Mouse (Mus musculus): ENCODE data around the gene Adamts16. TPM values are rescaled to one million over a fixed set of nuclear protein-coding genes. Genes with fewer than 3 reads are reported as not detected.
"Not testable (repeated sequence)": the region's sequence is repeated elsewhere in the genome, so short reads cannot be mapped to it uniquely, and the experiment has no call there.

The Adamts16 gene
- total RNA-seq (2021): under 1 TPM; 0.10 to 0.48 TPM
- long read RNA-seq, experiment 1, full-length matches to known transcripts: 1 of 1 reads
- long read RNA-seq, experiment 1, partial matches to known transcripts: 0 of 1 reads
- long read RNA-seq, experiment 1, other reads (novel, unspliced or antisense): 0 of 1 reads
- long read RNA-seq, experiment 2: 0 reads

DNA sequence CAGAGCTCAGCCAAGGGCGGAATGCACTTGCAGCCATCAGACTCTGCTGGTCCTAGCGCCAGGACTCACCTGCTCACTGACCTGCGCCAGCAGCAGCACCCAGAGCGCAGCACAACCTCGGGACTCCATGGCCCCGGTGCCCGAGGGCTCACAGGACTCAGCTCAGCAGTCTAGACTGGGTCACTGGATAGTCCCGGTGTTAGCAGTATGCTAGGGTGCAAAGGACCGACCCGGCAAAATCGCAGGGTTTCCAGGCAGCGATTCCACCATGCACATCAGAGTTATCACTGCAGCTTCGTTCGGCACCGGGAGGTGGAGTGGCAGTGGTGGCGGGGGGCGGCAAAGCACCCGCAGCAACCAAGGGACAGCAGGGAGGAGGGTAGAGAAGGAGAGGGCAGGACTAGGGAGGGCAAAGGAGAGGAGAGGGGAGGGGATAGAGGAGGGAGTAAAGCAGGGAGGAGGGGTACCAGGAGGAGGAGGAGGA is at the start of gene Adamts16:
TSS of gene Adamts16 (minus strand) at position 391 of the 484 bp plus-strand sequence.
- no peak for DNase-seq (ENCODE audit: low spot score in 2 of 2)

DNA sequence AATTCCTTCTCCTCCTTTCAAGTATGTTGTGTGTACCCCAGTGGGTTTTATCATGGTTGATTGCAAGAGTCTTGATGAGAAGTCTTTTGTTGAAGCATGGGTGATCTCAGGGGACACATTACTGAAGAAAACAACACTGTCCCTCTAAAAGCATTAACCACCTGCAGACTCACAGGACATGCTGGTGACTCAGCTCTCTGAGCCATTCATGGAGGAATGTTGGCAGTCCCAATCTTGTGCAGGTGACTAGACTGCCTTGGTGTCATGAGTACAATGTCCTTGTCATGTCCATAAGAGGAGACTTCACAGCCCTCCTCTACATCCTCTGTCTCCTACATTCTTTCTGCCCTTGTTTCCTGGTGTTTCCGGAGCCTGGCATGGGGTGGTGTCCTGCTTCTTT is 45.5 kb upstream of the Adamts16 start:
- no peak for DNase-seq (ENCODE audit: low spot score in 2 of 2)

DNA sequence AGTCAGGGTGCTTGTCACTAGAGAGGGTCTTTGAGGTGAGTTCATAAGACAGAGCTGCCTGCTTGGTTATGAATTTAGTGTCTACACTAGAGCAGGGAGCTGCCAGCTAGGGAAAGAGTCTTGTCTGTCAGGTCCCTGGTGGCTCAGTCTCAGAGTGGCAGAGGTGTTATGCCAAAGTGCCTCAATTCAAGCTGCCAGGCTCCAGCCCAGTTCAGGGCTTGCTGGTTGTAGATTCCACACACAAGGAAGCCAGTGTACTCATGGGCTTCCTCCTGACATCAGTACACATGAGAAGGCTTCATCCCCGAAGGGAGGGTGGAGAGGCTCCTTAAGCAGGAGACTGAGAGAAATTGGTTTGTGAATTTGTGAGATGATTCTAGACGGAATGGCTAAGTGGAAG is 43.4 kb upstream of the Adamts16 start:
- no peak for DNase-seq (ENCODE audit: low spot score in 2 of 2)

DNA sequence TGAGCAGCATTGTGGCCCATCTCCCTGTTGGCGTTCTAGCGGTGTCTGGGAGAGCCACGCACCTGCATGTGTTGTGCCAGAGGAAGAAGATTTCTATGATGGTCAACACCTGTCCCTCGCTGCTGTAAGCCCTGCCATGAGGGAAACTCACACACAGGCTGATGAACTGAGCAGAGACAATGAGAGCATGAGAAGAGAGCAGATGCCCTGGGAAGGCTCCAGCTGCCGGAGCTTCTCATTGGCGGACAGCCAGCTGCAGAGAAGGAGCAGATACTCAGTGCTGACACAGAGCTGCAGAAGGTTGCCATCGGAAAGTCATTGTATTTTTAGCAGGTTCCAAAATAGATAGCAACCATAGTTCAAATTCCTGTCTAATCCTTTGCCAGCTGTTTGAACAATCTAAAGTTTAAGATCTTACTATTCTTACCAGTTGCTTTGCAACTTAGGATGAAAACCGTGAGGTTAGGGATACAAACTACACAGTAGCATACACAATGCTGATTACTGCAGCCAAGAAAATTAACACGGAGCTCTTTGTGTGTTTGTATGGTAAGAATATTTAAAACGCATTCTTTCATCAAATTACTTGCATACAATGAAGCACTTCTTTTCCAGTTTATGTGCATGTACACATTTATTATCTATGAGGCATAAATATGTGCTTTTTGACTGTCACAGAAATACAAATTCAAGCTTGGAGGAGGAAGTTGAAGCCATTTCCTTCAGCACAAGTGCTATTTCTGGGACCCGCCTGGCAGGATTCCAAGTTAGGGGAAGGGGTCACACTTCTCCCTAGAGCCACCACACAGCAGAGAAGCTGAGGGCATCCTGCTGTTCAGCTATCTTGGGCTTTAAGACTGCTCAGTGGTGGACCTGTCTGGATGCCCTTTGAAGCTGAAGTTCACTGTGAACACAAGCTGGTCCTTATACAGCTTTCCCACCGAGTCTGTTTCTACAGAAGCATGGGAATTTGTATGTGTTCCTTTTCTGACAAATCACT is 42.6 kb upstream of the Adamts16 start:
- DNase-seq (ENCODE audit: low spot score in 2 of 2): peak in 1 of 2 experiments; percentile 26

DNA sequence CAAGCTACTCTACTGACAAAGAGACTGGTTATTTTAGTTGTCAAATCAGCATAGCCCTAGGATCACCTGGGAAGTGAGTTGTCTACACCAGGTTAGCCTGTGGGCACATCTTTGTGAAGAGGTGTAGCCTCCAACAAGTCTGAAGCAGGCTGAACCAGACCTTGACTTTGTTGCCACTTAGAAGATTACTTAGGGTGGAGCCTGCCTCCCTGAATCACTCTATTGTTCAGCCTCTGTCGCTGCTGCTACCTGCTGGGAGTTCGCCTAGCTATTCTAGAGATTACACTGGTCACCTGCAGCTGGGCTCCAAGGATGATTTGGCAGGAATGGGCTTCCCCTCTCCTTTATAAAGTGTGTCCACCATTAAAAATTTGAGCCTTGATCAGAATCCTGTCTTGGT is 38.4 kb upstream of the Adamts16 start:
- DNase-seq (ENCODE audit: low spot score in 2 of 2): not testable (repeated sequence)

DNA sequence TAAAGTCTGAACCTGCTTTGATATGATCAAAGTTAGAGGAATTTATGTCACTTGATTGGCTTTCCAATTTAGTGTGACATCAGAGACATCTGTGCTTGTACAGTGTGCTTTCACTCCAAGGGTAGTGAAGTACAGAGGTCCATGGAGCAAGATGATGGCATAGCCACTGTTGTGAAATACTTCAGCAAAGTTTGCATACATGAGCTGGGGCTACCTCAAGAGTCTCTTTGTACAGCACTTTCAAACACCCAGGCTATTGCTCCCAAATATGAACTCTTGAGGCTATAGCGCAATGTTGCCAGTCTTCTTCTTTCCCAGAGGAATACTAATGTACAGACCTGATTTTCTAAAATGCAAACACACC is 35.9 kb upstream of the Adamts16 start:
- DNase-seq (ENCODE audit: low spot score in 2 of 2): no peak

DNA sequence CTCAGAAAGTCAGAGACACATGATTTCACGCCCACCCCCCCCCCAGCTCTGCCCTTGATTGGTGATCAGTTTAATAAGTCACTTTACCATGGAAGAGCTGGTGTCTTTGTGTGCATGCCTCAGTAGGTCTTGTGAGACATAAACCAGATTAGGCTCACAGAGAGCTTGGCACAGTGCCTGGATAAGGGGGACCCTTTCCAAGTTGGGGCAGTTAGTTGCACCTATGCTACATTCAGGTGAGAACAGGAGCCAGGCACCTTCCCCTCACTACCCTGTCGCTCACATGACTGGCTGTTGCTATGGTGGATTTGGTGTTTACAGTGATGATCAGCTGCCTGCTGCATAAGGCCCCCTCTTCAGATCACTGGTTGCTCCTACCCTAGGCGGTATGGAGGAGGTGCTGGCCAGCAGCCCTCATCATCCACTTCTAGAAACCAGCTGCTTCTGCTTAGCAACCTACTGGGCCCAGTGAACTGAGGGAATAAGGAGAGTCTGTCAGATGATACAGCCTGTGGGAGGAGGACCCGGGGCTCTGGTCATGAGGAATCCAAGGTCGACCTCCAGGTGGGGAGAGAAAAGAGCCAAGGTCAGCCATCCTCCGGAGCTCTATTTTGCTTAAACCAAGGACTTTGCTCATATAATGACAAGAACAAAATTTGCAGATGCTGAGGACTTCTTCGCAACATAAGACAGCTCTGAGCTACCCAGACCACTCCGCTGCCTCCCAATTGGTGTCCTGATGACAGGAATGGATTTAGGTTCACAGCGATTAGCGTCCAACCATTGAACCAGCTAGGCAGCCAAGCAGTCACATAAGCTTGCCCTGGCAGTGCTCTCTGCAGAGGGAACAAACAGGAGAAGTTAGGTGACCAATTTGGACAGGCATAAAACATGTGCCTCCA is 35.3 kb upstream of the Adamts16 start:
- DNase-seq (ENCODE audit: low spot score in 2 of 2): no peak

DNA sequence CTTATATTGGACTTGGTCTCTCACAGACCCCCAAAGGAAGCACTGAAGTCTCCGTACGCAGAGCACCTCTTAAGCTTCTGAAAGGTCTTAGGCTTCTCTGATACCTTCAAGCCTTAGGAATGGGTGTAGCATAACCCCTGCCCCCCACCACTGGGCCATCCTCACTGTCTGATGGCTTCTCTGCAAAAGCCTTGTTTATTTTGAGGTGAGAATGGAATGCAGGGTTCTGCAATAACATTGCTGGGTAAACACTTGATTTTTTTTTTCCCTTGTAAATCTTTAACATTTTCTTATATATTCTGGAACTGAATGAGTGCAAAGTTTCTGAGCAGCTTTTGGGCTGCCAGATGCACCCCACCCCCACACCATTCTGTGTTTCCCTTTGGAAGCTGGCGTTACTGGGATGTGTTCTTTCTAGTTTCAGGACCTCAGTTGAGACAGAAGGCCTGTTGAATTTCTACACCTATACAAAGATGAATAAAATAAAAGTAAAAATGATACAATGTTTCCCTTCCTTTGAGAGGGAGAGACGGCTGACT is 33.9 kb upstream of the Adamts16 start:
- no peak for DNase-seq (ENCODE audit: low spot score in 2 of 2)

DNA sequence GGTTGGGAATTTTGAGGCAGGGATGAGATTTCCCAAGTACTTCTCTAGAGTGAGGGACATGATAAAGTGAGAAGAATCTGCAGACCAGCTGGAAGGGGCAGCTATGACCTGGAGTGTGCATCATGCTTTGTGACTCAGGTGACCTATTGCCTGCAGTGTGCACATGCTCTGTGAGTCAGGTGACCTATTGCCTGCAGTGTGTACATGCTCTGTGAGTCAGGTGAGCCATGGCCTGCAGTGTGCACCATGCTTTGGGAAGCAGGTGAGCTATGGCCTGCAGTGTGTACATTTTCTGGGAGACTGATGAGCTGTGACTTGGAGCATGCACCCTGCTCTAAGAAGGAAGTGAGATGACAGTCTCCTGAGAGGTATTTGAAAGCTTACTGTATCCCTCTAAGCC is 33.1 kb upstream of the Adamts16 start:
- DNase-seq (ENCODE audit: low spot score in 2 of 2): no peak

DNA sequence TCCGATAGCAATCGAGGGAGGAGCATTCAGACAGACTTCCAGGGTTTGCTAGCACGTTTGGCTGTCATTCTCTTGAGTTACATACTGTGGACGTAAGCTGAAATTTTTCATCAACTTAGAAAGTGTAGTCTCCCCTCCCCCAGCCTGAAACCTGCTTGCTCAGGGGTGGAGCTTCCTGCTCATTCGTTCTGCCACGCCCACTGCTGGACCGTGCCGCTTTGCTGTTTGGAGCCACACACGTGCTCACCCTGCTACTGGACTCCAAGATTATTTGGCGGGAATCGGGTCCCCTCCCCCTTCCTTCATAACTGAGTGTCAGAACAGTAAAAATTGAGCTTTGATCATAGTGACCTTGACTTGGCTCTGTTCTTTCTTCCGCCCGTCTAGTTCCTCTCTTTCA is 32.2 kb upstream of the Adamts16 start:
- DNase-seq (ENCODE audit: low spot score in 2 of 2): not testable (repeated sequence)

DNA sequence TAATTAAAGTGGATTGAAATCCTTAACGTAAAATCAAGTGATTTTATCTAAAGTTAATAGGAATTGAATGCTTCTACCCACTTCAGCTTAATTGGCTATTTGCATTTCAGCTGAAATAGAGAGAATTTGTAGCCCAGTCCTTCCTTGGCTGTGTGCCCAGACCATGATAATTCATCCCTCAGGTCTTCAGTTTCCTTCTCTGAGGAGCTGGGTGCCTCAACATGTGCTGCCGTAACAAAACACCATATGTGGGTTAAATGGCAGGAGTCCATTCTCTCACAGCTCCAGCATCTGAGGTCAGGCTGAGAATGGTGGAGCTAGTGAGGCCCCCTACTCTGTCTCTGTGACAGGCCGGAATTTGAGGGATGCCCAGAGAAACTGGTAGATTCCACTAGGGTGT is 29.4 kb upstream of the Adamts16 start:
- DNase-seq (ENCODE audit: low spot score in 2 of 2): no peak

DNA sequence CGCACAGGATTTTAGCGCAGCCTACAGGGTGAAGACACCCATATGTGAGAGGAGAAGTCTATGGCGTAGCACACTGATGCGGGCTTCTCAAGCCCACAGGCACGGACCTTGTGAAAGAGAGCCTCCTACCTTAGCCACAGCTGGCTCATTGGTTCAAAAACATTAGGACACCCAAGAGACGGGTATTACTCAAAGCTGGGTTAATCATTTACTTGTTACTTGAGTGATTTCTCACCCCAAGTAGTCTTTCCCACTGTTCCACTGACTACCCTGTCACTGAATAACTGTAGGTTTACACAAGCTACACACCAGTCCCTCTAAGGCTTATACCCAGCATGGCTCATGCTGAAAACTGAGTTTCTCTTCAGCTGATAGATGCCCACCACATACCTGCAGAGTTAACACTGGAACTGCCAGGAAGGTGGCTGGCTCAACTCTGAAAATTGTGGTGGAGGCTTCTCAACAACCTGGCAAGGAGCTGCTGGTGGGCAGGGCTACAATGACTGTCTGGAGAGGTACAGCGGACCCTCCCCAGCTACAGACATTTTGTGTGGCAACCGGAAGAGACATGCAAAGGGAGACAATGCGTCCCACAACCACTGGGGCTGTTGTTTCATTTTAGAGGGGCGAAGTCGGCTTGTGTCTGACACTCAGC is 25.5 kb upstream of the Adamts16 start:
- no peak for DNase-seq (ENCODE audit: low spot score in 2 of 2)

DNA sequence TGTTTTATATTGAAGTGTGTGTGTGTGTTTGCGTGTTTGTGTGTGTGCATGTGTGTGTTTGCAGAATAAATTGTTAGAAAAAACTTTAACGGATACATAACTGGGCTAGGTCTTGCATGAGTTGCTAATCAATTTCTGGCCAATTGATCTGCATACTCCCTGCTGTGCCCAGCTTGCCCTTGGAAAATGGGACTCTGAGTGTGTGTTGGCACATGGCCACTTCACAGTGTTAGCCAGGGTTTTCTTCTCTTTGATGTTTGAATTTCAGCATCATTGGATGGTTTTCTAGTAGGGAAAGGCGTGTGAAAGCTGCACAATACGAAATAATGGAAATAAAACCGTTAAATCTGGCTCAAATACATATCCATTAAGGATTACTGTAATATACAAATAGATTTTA is 24.3 kb upstream of the Adamts16 start:
- no peak for DNase-seq (ENCODE audit: low spot score in 2 of 2)

DNA sequence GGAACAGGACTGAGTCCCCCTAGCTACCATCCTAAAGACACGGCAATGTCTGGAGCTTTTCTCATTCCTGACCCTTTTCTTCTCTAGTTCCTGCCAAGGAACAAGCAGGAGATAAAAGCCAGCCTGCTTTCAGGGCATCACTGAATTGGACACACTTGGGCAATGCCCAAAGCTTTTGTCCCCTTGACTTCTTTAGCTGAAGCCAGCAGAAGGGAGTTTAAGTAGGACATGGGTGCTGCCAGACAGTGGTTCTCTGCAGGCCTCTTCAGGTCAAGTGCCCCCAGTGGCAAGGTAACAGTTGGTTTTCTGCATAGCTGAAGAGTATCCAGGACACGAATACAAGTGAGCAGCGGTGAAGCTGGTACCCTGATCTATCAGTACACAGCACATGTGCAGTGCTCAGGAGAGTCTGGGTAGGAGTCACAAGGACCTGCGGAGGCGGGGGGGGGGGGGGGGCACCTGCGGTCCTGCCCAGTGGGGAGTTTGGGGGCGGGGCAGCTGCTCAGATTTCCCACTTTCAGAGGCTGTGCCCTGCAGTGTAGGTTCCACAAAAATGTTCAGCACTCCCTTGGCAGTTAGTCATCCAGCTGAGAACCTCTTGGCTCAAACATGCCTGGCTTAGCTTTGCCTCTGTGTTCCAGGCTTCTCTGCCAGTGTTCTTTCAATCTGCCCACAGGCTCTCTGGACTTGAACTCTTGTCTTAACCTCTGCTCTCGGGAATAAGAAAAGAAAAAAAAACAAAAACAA is 20.7 kb upstream of the Adamts16 start:
- DNase-seq (ENCODE audit: low spot score in 2 of 2): no peak

DNA sequence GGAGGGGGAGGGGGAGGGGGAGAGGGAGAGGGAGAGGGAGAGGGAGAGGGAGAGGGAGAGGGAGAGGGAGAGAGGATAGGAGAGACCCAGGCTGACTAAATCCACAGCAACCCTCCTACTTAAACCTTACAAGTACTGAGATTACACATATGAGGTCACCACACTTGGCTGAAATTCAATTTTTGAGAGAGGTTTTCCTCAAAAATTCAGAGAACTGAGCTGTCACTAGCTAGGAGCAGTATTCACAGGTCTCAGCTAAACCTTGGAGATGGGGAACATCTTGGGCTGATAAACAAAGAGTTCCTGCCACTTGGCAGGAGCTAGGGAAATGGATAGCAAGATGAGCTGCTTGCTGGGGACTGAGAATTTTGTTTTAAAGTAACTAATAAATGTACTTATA is 12.0 kb upstream of the Adamts16 start:
- no peak for DNase-seq (ENCODE audit: low spot score in 2 of 2)

DNA sequence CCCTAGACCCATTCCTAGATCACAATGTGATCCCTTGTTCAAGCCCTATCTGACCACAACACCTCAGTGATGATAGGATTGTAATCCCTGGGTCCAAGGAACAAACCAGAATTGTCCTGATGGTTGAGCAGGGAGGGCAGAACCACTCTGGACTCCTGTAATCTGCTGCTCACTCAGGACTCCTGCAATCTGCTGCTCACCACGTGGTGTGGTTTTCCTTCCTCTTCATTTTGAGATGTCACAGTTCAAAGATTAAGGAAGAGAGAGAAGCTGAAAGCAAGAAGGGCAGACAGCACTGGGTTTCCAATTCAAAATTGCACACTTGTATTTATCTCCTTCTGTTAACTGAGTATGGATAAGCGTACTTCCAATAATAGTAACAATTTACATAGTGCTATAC is 5.3 kb upstream of the Adamts16 start:
- no peak for DNase-seq (ENCODE audit: low spot score in 2 of 2)

DNA sequence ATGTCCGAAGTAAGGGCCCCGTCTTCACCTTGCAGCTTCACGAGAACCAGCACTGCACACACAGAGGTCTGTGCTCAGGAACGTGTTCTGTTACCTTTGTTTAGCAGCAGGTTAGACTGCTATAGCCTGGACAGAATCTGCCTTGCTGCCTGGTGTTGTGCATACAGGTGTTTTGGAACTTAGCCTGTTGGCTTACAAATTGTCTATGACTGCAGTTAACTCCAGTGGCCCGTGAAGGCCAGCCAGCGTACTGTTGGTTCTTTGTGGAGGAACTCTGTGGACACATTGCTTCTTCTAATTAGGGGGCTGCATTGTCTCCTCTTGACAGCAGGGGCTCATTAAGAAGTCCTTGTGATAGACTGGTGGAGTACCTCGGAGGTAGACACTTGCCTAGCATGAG is 3.9 kb upstream of the Adamts16 start:
- DNase-seq (ENCODE audit: low spot score in 2 of 2): no peak

DNA sequence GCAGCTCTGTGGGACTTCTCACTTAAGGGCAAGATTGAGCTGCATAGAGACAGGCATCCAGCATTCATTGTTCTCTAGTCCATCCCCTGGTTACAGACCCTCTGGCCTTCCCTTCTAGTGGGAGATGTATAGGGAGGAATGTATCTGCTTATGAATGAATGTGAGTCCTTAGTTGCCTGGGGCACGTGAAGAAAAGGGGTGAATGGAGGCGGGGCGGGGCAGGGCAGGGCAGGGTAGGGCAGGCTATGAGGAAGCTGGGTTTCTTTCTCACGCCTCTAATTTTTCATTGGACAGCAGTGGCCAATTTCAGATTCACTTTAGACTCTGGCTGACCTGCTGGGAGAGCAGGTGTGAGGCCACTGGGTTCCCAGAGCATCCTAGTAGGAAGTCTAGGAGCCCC is 515 bp upstream of the Adamts16 start:
- no peak for DNase-seq (ENCODE audit: low spot score in 2 of 2)

DNA sequence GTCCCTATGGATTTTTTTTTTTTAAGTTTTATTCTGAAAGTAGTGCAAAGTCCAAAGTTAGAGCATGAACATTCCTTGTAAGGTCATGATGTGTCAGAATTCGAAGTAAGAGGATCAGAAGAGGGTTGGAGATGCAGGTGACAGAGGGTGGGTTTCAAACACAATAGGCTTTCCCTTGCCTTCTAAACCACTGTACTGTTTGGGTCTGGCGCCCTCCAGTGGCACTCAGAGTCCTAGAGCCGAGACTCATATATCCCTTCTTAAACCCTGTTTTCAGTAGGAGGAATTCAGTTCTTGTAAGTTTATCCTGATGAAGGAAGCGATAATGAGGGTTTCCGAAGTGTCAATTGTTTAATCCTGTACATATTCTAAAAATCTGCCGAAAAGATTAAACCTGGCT is 1.4 kb downstream of the Adamts16 start:
- DNase-seq (ENCODE audit: low spot score in 2 of 2): peak; percentile 54 to 64

DNA sequence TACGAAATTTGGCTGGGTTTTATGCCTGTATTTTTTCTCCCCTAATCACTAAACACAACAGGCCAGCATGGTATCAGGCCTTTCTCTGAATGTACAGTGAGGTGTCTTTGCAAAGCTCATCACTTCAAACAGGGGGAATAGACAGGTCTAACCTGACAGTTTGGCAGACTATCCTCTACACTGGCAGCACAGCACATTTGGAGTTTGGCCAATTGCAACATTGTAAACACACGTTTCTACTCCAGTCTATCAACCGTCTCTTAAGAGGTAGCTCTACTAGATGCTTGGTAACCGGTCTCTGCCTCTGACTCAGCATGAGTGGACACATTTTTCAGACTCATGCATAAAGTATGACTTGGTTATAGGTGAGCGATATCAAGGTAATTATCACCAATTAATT is 4.0 kb downstream of the Adamts16 start:
- DNase-seq (ENCODE audit: low spot score in 2 of 2): no peak
